Mouse (Mus musculus): ENCODE measurements around the gene Stac2. TPM values are rescaled to one million over a fixed set of nuclear protein-coding genes. Genes with fewer than 3 reads are reported as not detected.

Gene Stac2
- total RNA-seq, 2 experiments from 2014 or later = not detected

GRCm38 (mm10) chr11:98000378-98001140 lies 52.7 kb downstream of the Stac2 start:
- ATAC-seq (replicated peaks; ENCODE audit: poor library complexity) = no peak

GRCm38 (mm10) chr11:97999748-98000147 lies 53.5 kb downstream of the Stac2 start:
- ATAC-seq (replicated peaks; ENCODE audit: poor library complexity) = no peak

- no peak for ATAC-seq (replicated peaks; ENCODE audit: poor library complexity)
Observed at GRCm38 (mm10) chr11:97998898-97999608, 54.2 kb downstream of the Stac2 start.

- ATAC-seq (replicated peaks; ENCODE audit: poor library complexity) = no peak
Observed at GRCm38 (mm10) chr11:97998074-97998793, 55.0 kb downstream of the Stac2 start.

- no peak for ATAC-seq (replicated peaks; ENCODE audit: poor library complexity)
Observed at GRCm38 (mm10) chr11:97997387-97997960, 55.8 kb downstream of the Stac2 start.

- no peak for ATAC-seq (replicated peaks; ENCODE audit: poor library complexity)
Observed at GRCm38 (mm10) chr11:97996691-97997090, 56.6 kb downstream of the Stac2 start.

GRCm38 (mm10) chr11:97995564-97996288 lies 57.5 kb downstream of the Stac2 start, which contains the start of gene Arl5c:
Gene Arl5c, minus strand, starts transcription at chr11:97996181.
- ATAC-seq (replicated peaks; ENCODE audit: poor library complexity) = peak; percentile 49

- ATAC-seq (replicated peaks; ENCODE audit: poor library complexity) = peak; percentile 82
Observed at GRCm38 (mm10) chr11:97994539-97995100, 58.6 kb downstream of the Stac2 start.

- peak; percentile 50 for ATAC-seq (replicated peaks; ENCODE audit: poor library complexity)
Observed at GRCm38 (mm10) chr11:97988530-97989096, 64.6 kb downstream of the Stac2 start.

GRCm38 (mm10) chr11:97987551-97988526 lies 65.4 kb downstream of the Stac2 start:
- peak; percentile 74 for ATAC-seq (replicated peaks; ENCODE audit: poor library complexity)

GRCm38 (mm10) chr11:97986738-97987465 lies 66.4 kb downstream of the Stac2 start:
- no peak for ATAC-seq (replicated peaks; ENCODE audit: poor library complexity)

Other genes starting within 250 kb of the Stac2 start
- gene B230217C12Rik, start 212.7 kb downstream of the Stac2 start, total RNA-seq (2015) = 2.1 and 3.8 TPM in 2 replicates
- gene B230217C12Rik, start 212.7 kb downstream of the Stac2 start, total RNA-seq (2017) = 0.17 TPM in 2 replicates
- not detected in 2 replicates for gene Fbxo47, start 169.3 kb downstream of the Stac2 start, total RNA-seq (2015)
- gene Fbxo47, start 169.3 kb downstream of the Stac2 start, total RNA-seq (2017) = 0.12 and 1.6 TPM in 2 replicates
- gene Plxdc1, start 67.0 kb downstream of the Stac2 start, total RNA-seq (2015) = 2.3 and 3.0 TPM in 2 replicates
- 0.92 and 1.0 TPM in 2 replicates for gene Plxdc1, start 67.0 kb downstream of the Stac2 start, total RNA-seq (2017)
- gene Arl5c, start 57.3 kb downstream of the Stac2 start, total RNA-seq (2015) = 3.9 and 6.1 TPM in 2 replicates
- gene Arl5c, start 57.3 kb downstream of the Stac2 start, total RNA-seq (2017) = 2.5 and 7.6 TPM in 2 replicates
- 0.17 and 1.2 TPM in 2 replicates for gene Cacnb1, start 30.4 kb downstream of the Stac2 start, total RNA-seq (2015)
- 0.41 and 0.92 TPM in 2 replicates for gene Cacnb1, start 30.4 kb downstream of the Stac2 start, total RNA-seq (2017)
- gene Rpl19, start 26.8 kb downstream of the Stac2 start, total RNA-seq (2015) = 3,659 and 3,794 TPM in 2 replicates
- 1,648 and 1,816 TPM in 2 replicates for gene Rpl19, start 26.8 kb downstream of the Stac2 start, total RNA-seq (2017)
- gene Fbxl20, start 96.9 kb upstream of the Stac2 start, total RNA-seq (2015) = 6.2 and 7.4 TPM in 2 replicates
- gene Fbxl20, start 96.9 kb upstream of the Stac2 start, total RNA-seq (2017) = 6.7 and 9.6 TPM in 2 replicates
- gene Med1, start 139.8 kb upstream of the Stac2 start, total RNA-seq (2015) = 86.9 and 89.2 TPM in 2 replicates
- 39.1 and 47.9 TPM in 2 replicates for gene Med1, start 139.8 kb upstream of the Stac2 start, total RNA-seq (2017)
- 49.4 and 51.0 TPM in 2 replicates for gene Cdk12, start 149.6 kb upstream of the Stac2 start, total RNA-seq (2015)
- 49.6 and 58.0 TPM in 2 replicates for gene Cdk12, start 149.6 kb upstream of the Stac2 start, total RNA-seq (2017)

All from megakaryocyte progenitor cell, adult 5-6 weeks (primary cell).